Mouse (Mus musculus) frontal cortex, adult (tissue): Measurements from ENCODE around the gene Hmgcs1.

Experiments used
- ATAC-seq: cut with Nextera tagmentation; 2 replicates; pipeline ENCODE4 v1.9.2; 2017; ENCODE audit warnings: mild to moderate bottlenecking, moderate library complexity, mixed read lengths; ENCODE audit not compliant: low TSS enrichment

Hmgcs1 gene

GRCm38 (mm10) chr13:119746930-119747329, 56.8 kb downstream of the Hmgcs1 start:
- ATAC-seq = no peak

- ATAC-seq = peak; percentile 41
Measured at GRCm38 (mm10) chr13:119753859-119754634, 63.9 kb downstream of the Hmgcs1 start.

- ATAC-seq = peak; percentile 8
Measured at GRCm38 (mm10) chr13:119754635-119755020, 64.4 kb downstream of the Hmgcs1 start.

GRCm38 (mm10) chr13:119755141-119755547, 65.0 kb downstream of the Hmgcs1 start:
- peak; percentile 12 for ATAC-seq

- ATAC-seq = peak; percentile 83
Measured at GRCm38 (mm10) chr13:119755681-119756471, 65.7 kb downstream of the Hmgcs1 start, which contains the start of gene Nim1k. Nim1k (minus strand) TSS chr13:119755882.

GRCm38 (mm10) chr13:119756831-119757230, 66.7 kb downstream of the Hmgcs1 start:
- ATAC-seq = no peak
